Mouse (Mus musculus) stomach, postnatal 0 days (tissue): ENCODE data around the gene Spire2.

ENCODE experiments used
- CTCF ChIP-seq: IDR thresholded peaks from 2 replicates; pipeline ENCODE4 v1.5.1; 2016; ENCODE audit warnings: antibody characterized with exemption, low read depth, mild to moderate bottlenecking, moderate library complexity
- EP300 ChIP-seq: optimal IDR thresholded peaks from 2 replicates; pipeline ENCODE3; 2016; ENCODE audit warnings: antibody characterized with exemption

- peak; percentile 83 for TF ChIP-seq CTCF
- no peak for TF ChIP-seq EP300
Observed at GRCm38 (mm10) chr8:123406786-123407185, 74.3 kb downstream of the Spire2 start, which contains the start of gene Mc1r.
